Mouse (Mus musculus) liver, embryonic 13.5 days (tissue): ENCODE data around the gene St6gal1. TPM values are rescaled to one million over a fixed set of nuclear protein-coding genes. Genes with fewer than 3 reads are reported as not detected.

Experiments
- ATAC-seq: fragments of 200-750 bp; cut with Nextera tagmentation; 2 replicates; pipeline ENCODE4 v1.8.0; 2017; ENCODE audit warnings: low read depth, mild to moderate bottlenecking, moderate number of reproducible peaks, moderate library complexity
- DNase-seq: peaks from one replicate; pipeline ENCODE4 v3.0.0; 2022
- H3K27ac ChIP-seq: fragments of 300-500 bp; sonication (generic); 2 replicates; pipeline ENCODE4 v1.5.1; 2015; ENCODE audit warnings: moderate library complexity, mild to moderate bottlenecking, inconsistent platforms
- H3K27me3 ChIP-seq: fragments of 300-500 bp; sonication (generic); 2 replicates; pipeline ENCODE4 v1.6.1; 2015; ENCODE audit warnings: mild to moderate bottlenecking, inconsistent platforms
- H3K36me3 ChIP-seq: fragments of 300-500 bp; sonication (generic); 2 replicates; pipeline ENCODE4 v1.6.1; 2015; ENCODE audit warnings: mild to moderate bottlenecking, inconsistent platforms
- H3K4me1 ChIP-seq: fragments of 300-500 bp; sonication (generic); replicated peaks from 2 replicates; pipeline ENCODE4 v1.6.1; 2015; ENCODE audit warnings: inconsistent platforms
- H3K4me2 ChIP-seq: fragments of 300-500 bp; sonication (generic); 2 replicates; pipeline ENCODE4 v1.6.1; 2015; ENCODE audit warnings: inconsistent platforms, mild to moderate bottlenecking, moderate library complexity
- H3K4me3 ChIP-seq: fragments of 300-500 bp; sonication (generic); replicated peaks from 2 replicates; pipeline ENCODE4 v1.5.1; 2015; ENCODE audit warnings: mild to moderate bottlenecking, inconsistent platforms
- H3K9ac ChIP-seq: fragments of 300-500 bp; sonication (generic); 2 replicates; pipeline ENCODE4 v1.6.1; 2015; ENCODE audit warnings: mild to moderate bottlenecking, inconsistent platforms
- H3K9me3 ChIP-seq: fragments of 300-500 bp; sonication (generic); replicated peaks from 2 replicates; pipeline ENCODE4 v1.6.1; 2016; ENCODE audit warnings: inconsistent platforms
- WGBS: fragments of 180-500 bp; shearing (Covaris S2); methylation state at CpG from one replicate; pipeline ENCODE4 v1.1.7; 2015; ENCODE audit not compliant: insufficient replicate concordance; 5-methylcytosine and 5-hydroxymethylcytosine counted together
- polyA plus RNA-seq: library from polyadenylated mRNA; unstranded; fragments of >200 nt; fragmentation: Nextera tagmentation; extraction: Ambion mirVana; gene quantifications from 2 replicates; pipeline ENCODE4 v1.2.1, GENCODE M21; 2015

St6gal1 gene
- polyA plus RNA-seq, 1 experiment from 2014 or later, result 7.5 TPM

DNA sequence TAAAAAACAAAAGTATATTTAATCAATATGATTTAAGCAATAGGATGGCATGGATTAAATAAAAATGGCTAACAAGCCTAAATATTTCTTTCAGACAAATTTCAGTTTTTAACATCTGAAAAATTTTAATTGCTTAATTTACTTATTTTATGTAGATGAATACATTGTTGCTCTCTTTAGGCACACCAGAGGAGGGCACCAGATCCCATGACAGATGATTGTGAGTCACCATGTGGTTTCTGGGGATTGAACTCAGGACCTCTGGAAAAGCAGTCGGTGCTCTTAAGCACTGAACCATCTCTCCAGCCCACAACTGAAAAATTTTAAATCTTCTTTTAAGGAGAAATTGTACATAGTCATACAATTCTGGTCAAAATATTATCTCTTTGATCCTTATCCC is 34.9 kb upstream of the St6gal1 start:
- H3K4me2 ChIP-seq, result no peak overlapping the region
- no peak overlapping the region for H3K9ac ChIP-seq
- no peaks in the 10 kb centered on the region for H3K36me3 ChIP-seq
- H3K4me1 ChIP-seq, result no peaks in the 10 kb centered on the region
- H3K4me3 ChIP-seq, result no peak overlapping the region
- no peak for DNase-seq
- no peak overlapping the region for H3K27ac ChIP-seq
- no peaks in the 10 kb centered on the region for H3K27me3 ChIP-seq
- WGBS, result 51% methylated on average over 1 of the region's 1 CpGs
- ATAC-seq, result no peak
- no peaks in the 10 kb centered on the region for H3K9me3 ChIP-seq

DNA sequence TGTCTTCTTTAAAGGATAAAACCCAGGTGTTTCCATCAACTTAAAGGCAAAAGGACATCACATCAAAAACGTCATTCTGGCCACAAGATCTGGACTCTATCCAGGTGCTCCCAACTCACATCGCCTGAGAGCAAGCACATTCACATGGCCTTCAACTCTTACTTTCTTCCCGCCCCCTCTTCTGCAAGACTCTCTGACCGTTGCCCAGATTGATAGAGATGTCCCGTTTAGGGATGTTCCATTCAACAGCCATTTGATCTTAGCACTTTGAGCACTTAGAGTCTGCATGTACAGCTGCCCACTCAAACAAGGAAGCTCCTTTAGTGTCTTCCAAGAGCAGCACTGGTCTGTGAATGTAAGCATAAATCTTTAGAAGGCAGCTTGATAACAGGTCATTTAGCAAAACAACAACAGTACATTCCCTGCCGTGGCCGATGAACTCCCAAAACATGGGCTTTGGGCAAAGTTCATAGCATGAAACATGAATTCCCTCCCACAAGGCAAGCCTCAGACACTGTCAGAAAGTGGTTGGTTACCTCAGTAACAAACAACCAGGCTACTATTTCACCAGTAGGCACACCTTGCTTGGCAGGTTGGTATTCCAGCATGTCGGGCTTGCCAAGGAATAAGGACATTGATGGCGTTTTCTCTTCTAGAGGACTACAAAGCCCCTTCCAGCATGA is 32.8 kb upstream of the St6gal1 start:
- no peaks in the 10 kb centered on the region for H3K27me3 ChIP-seq
- no peak overlapping the region for H3K4me3 ChIP-seq
- H3K9ac ChIP-seq, result no peak overlapping the region
- no peaks in the 10 kb centered on the region for H3K9me3 ChIP-seq
- 60% methylated on average over 9 of the region's 9 CpGs for WGBS
- H3K36me3 ChIP-seq, result no peaks in the 10 kb centered on the region
- no peaks in the 10 kb centered on the region for H3K4me1 ChIP-seq
- DNase-seq (no peak), ATAC-seq (no peak)
- H3K27ac ChIP-seq, result no peak overlapping the region
- H3K4me2 ChIP-seq, result no peak overlapping the region

DNA sequence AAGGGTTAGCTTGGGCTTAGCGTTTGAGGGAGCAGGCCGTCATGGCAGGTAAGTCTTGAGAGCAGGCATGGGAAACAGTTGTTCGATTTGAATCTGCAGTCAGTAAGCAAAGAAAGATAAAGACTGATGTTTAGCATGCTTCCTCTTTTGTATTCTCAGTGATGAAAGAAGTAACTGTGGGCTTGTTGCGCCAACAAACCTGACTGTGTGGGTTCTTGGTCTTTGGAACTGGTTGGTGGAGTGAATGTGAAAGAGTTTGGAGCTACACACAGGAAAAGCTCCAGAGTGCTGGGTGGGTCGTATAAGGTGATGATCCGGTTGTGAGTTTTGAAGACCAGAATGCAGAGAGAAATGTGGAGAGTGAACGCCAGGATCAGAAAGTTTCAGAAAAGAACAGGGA is 28.9 kb upstream of the St6gal1 start:
- H3K36me3 ChIP-seq, result no peaks in the 10 kb centered on the region
- H3K9ac ChIP-seq, result no peak overlapping the region
- no peak for DNase-seq
- H3K9me3 ChIP-seq, result no peaks in the 10 kb centered on the region
- no peaks in the 10 kb centered on the region for H3K4me1 ChIP-seq
- H3K4me3 ChIP-seq, result no peak overlapping the region
- no peak for ATAC-seq
- no peak overlapping the region for H3K27ac ChIP-seq
- whole genome bisulfite sequencing, result 42% methylated on average over 7 of the region's 7 CpGs
- H3K27me3 ChIP-seq, result no peaks in the 10 kb centered on the region
- H3K4me2 ChIP-seq, result no peak overlapping the region

DNA sequence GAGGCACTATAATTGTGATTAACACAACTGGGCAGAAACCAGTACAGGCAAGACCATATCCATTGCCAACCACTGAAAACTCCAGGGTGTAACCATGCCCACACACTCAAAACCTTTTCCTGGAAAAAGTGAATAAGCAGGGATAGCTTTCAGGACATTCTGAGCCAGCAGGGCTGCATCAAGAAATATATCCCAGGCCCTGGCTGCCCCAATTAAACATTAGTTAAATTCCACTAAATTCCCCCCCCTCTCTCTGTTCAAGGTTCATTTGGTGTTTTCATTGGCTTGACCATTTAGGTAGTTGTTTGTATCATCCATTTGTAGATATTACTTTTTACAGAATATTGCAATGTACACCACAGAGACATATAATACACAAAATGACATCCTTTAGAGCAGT is 28.2 kb upstream of the St6gal1 start:
- H3K9me3 ChIP-seq, result no peaks in the 10 kb centered on the region
- H3K9ac ChIP-seq, result no peak overlapping the region
- DNase-seq (no peak), ATAC-seq (no peak)
- no peaks in the 10 kb centered on the region for H3K4me1 ChIP-seq
- no peaks in the 10 kb centered on the region for H3K27me3 ChIP-seq
- H3K4me2 ChIP-seq, result no peak overlapping the region
- no peak overlapping the region for H3K4me3 ChIP-seq
- no peak overlapping the region for H3K27ac ChIP-seq
- no peaks in the 10 kb centered on the region for H3K36me3 ChIP-seq

DNA sequence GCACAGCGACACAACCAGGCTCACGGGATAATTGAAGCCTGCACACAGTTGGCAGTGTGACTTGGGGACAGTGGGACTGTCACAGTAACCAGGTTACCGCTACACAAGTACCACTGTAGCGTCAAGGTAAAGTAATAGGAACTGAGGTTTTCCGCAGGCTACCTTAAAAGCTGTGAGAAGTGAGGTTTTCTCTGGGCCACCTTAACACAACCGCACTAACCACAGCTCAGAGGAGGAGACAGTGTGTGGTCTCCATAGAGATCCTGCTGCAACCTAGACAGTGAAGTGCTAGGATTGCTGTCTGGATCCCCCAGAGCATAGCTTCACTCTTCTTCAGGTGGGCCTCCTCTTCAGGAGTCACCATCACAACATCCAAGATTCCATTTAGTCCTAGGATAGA is 27.7 kb upstream of the St6gal1 start:
- H3K4me2 ChIP-seq, result no peak overlapping the region
- 73% methylated on average over 6 of the region's 6 CpGs for WGBS
- no peak overlapping the region for H3K4me3 ChIP-seq
- no peaks in the 10 kb centered on the region for H3K4me1 ChIP-seq
- H3K36me3 ChIP-seq, result no peaks in the 10 kb centered on the region
- no peak overlapping the region for H3K27ac ChIP-seq
- ATAC-seq, result no peak
- no peak overlapping the region for H3K9ac ChIP-seq
- no peaks in the 10 kb centered on the region for H3K9me3 ChIP-seq
- no peaks in the 10 kb centered on the region for H3K27me3 ChIP-seq
- no peak for DNase-seq

DNA sequence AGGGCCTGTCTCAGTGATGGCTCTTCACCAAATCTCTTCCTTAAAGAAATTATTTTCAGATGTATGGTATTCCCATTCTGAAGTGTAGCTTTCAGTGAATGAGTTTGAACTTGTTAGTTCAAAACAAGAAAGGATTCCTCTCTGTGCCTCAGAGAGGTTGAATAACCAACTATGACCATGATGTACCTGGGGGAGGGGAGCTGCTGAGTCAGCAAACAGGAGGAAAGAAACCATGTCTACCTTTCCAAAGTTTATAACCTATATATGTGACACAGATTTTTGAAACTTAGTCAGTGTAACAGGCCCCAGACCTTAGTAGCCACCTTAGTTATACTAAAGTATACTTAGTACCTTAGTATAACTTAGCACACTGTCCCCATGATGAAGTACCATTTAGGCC is 23.0 kb upstream of the St6gal1 start:
- Histone ChIP-seq H3K27ac (no peak overlapping the region), H3K4me1 (no peaks in the 10 kb centered on the region), H3K9me3 (no peaks in the 10 kb centered on the region), H3K9ac (no peak overlapping the region), H3K36me3 (no peaks in the 10 kb centered on the region), H3K27me3 (no peaks in the 10 kb centered on the region), H3K4me3 (no peak overlapping the region), H3K4me2 (no peak overlapping the region)
- ATAC-seq, result no peak
- no peak for DNase-seq

DNA sequence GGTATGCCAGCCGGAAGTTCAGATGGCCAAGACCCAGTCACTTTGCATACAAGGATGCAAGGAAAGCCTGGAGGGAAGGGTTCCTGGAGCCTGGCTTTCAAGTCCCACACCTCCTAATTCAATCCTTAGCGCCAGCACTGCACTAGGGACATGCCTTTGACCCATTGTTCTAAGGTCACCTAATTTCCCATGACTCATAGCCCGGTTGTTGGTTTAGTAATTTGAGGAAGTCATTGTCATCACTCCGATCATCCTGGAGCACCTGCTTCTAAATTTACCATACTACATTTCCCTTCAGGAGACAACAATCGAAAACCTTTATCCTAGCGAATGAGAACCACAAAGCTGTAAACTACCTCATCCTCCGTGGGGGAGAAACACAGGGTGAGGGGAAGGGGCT is 10.2 kb upstream of the St6gal1 start:
- Histone ChIP-seq H3K9ac (no peak overlapping the region), H3K36me3 (no peaks in the 10 kb centered on the region), H3K4me2 (no peak overlapping the region), H3K4me3 (no peak overlapping the region), H3K4me1 (0 out of 2 replicates have a peak, but pooled peaks cover 5% of the 10 kb centered on the region), H3K27ac (no peak overlapping the region), H3K27me3 (no peaks in the 10 kb centered on the region), H3K9me3 (no peaks in the 10 kb centered on the region)
- DNase-seq (no peak), ATAC-seq (no peak)
- 28% methylated on average over 7 of the region's 7 CpGs for WGBS

DNA sequence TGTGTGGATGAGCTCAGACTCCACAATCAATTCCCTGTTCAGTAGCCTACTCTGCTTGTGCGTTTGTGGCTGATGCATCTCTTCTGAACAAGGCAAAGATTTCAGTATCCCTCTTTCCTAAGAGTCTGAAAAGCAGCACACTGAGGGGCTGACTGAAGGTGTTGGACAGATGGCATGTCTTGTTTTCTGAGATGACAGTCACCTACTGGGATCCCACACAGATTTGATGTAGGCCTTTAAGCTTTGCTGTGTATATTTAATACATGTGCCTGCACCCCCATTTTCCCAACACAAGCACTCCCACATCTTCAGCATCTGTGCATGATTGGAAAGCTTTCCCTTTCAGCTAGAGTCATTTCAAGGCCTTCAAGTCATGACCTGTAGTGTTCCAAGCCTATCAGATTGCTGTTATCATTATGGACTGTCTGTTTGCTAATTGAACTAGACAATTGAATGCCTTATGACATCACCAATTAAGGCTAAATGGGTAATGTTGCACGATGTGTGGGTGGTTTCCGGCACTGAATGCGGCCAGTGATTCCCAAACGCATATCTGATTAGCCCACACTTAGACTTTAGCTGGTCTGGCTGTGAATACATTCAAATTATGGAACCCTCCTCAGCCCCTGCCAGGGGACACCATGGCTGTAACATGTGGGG is 9.2 kb upstream of the St6gal1 start:
- Histone ChIP-seq H3K27ac (no peak overlapping the region), H3K9me3 (no peaks in the 10 kb centered on the region), H3K4me1 (0 out of 2 replicates have a peak, but pooled peaks cover 5% of the 10 kb centered on the region), H3K4me3 (no peak overlapping the region), H3K36me3 (no peaks in the 10 kb centered on the region), H3K9ac (no peak overlapping the region), H3K27me3 (no peaks in the 10 kb centered on the region), H3K4me2 (no peak overlapping the region)
- 64% methylated on average over 5 of the region's 5 CpGs for WGBS
- DNase-seq, result no peak
- no peak for ATAC-seq

DNA sequence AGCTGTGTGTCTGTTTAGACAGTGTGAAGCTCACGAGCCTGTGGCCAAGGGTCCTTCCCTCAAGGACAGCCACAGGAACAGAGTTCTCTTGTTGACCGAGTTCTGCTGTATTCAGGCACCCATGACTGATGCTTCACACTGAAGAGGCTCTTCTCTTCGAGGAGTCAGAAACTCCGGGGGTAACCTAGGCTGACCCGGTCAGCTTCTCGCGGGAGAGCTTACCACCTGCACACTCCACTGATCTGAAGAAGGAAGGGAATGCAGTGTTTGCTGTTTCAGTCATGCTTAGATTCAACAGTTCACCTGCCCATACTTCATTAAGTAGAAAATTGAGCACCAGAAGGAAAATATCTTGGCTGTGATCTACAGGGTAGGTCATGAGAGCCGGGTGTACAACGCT is 8.2 kb upstream of the St6gal1 start:
- Histone ChIP-seq H3K27ac (no peak overlapping the region), H3K4me1 (0 out of 2 replicates have a peak, but pooled peaks cover 5% of the 10 kb centered on the region), H3K9me3 (no peaks in the 10 kb centered on the region), H3K4me3 (no peak overlapping the region), H3K36me3 (no peaks in the 10 kb centered on the region), H3K4me2 (no peak overlapping the region), H3K9ac (no peak overlapping the region), H3K27me3 (no peaks in the 10 kb centered on the region)
- ATAC-seq (no peak), DNase-seq (no peak)
- WGBS, result 65% methylated on average over 9 of the region's 9 CpGs

DNA sequence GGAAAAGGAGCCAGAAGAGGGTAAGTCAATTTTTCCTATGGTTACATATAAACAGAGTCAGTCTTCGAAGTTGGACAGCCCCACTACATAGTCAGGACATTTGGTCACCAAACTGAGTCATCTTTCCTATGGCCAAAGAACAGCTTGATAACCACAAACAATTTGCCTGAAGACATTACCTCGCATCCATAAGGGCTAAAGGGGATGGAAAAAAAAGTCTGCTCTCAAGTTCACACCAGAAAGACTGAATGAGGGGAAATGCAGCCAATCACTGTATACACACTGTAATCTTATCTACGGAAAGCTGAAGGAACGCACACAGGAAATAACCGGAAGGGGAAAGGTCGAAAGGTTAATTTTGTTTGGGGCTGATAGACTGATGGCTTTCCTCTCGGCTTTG is 6.2 kb upstream of the St6gal1 start:
- Histone ChIP-seq H3K36me3 (no peaks in the 10 kb centered on the region), H3K4me1 (0 out of 2 replicates have a peak, but pooled peaks cover 5% of the 10 kb centered on the region), H3K9ac (no peak overlapping the region), H3K4me3 (no peak overlapping the region), H3K4me2 (no peak overlapping the region), H3K9me3 (no peaks in the 10 kb centered on the region), H3K27ac (no peak overlapping the region), H3K27me3 (peaks cover 16% of the 10 kb centered on the region)
- no peak for DNase-seq
- WGBS, result 11% methylated on average over 7 of the region's 7 CpGs
- no peak for ATAC-seq

DNA sequence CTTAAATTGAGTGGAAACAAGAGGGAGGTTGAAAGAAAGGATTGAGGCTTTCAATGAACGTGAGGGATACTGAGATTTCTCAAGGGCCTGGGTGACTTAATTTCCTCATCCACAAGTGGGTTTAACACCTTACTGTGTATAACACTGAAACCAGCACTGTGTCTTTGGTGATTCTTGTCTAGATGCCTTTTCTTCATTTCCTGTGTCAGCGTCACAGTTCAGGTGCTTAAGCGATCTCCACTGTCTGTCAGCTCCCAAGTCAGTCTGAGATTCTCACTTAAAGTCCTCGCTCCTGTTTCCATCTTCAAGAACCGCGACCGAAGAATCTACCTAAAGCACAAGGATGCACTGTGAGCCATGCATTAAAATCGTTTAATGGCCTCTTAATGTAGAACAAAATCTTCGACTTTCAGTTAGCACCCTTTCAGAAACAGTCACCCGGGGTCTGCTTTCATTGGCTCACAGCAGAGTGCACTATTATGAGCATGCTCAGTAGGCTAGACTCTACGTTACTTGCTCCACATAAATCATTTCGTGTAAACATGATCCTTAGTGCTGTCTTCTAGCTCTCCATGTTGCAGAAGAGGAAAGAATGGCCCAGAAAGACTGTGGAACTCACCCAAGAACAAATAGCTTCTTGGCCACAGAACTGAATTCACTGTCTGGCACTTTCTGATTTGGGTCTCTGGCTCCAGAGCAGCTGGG is 1.2 kb upstream of the St6gal1 start:
- H3K9ac ChIP-seq, result no peak overlapping the region
- DNase-seq (no peak), ATAC-seq (no peak)
- 54% methylated on average over 12 of the region's 12 CpGs for WGBS
- no peak overlapping the region for H3K4me3 ChIP-seq
- no peak overlapping the region for H3K4me2 ChIP-seq
- H3K4me1 ChIP-seq, result peaks cover 1% of the 10 kb centered on the region; the same call in 1 of the 2 replicates
- no peaks in the 10 kb centered on the region for H3K9me3 ChIP-seq
- peaks cover 66% of the 10 kb centered on the region for H3K27me3 ChIP-seq
- no peaks in the 10 kb centered on the region for H3K36me3 ChIP-seq
- H3K27ac ChIP-seq, result no peak overlapping the region
